Mouse (Mus musculus) hindbrain, postnatal 0 days (tissue): ENCODE data around the gene Ube2e1. TPM values are rescaled to one million over a fixed set of nuclear protein-coding genes. Genes with fewer than 3 reads are reported as not detected.
"Not testable (repeated sequence)": the region's sequence is repeated elsewhere in the genome, so short reads cannot be mapped to it uniquely, and the experiment has no call there.

ENCODE experiments used
- ATAC-seq: fragments of 200-750 bp; cut with Nextera tagmentation; 2 replicates; pipeline ENCODE4 v1.8.0; 2017; ENCODE audit warnings: mild to moderate bottlenecking, moderate TSS enrichment, moderate library complexity
- DNase-seq: peaks from one replicate; pipeline ENCODE4 v3.0.0-alpha.2; 2015; ENCODE audit warnings: low spot score
- H3K27ac ChIP-seq: fragments of 300-500 bp; sonication (generic); 2 replicates; pipeline ENCODE4 v1.5.1; 2014; ENCODE audit warnings: mild to moderate bottlenecking
- H3K27me3 ChIP-seq: fragments of 300-500 bp; sonication (generic); 2 replicates; pipeline ENCODE4 v1.6.1; 2014; ENCODE audit warnings: low read length, mixed read lengths; ENCODE audit not compliant: insufficient read depth
- H3K36me3 ChIP-seq: fragments of 300-500 bp; sonication (generic); 2 replicates; pipeline ENCODE4 v1.6.1; 2014; ENCODE audit warnings: low read length, mixed read lengths; ENCODE audit not compliant: insufficient read depth
- H3K4me1 ChIP-seq: fragments of 300-500 bp; sonication (generic); 2 replicates; pipeline ENCODE4 v1.6.1; 2014; ENCODE audit warnings: antibody characterized with exemption, low read length, mixed read lengths; ENCODE audit not compliant: insufficient read depth
- H3K4me2 ChIP-seq: fragments of 300-500 bp; sonication (generic); 2 replicates; pipeline ENCODE4 v1.6.1; 2014; ENCODE audit warnings: low read depth, mild to moderate bottlenecking, low read length, moderate library complexity, mixed read lengths
- H3K4me3 ChIP-seq: fragments of 300-500 bp; sonication (generic); 2 replicates; pipeline ENCODE4 v1.5.1; 2014; ENCODE audit warnings: low read length
- H3K9ac ChIP-seq: fragments of 300-500 bp; sonication (generic); replicated peaks from 2 replicates; pipeline ENCODE4 v1.6.1; 2014; ENCODE audit warnings: mild to moderate bottlenecking, low read length, moderate library complexity, mixed read lengths
- H3K9me3 ChIP-seq: fragments of 300-500 bp; sonication (generic); 2 replicates; pipeline ENCODE4 v1.6.1; 2016; ENCODE audit warnings: low read length, mixed read lengths
- CTCF ChIP-seq: IDR thresholded peaks from 2 replicates; pipeline ENCODE4 v1.5.1; 2016; ENCODE audit warnings: antibody characterized with exemption, control low read depth, low read depth
- WGBS: fragments of 180-500 bp; shearing (Covaris S2); extraction: QIAGEN DNeasy Blood & Tissue Kit; methylation state at CpG from one replicate; pipeline ENCODE4 v1.1.7; 2014; 5-methylcytosine and 5-hydroxymethylcytosine counted together
- polyA plus RNA-seq: library from polyadenylated mRNA; unstranded; fragments of >200 nt; fragmentation: Nextera tagmentation; extraction: Ambion mirVana; gene quantifications from 2 replicates; pipeline ENCODE4 v1.2.1, GENCODE M21; 2015
- total RNA-seq: library from RNA; depleted of rRNA; stranded (reverse); fragments of >200 nt; gene quantifications from 2 replicates; pipeline ENCODE4 v1.2.3, GENCODE M21; 2014

Gene Ube2e1
- total and polyA plus RNA-seq, 2 experiments from 2014 or later = 33.5 to 157 TPM

- H3K27ac ChIP-seq = no peak overlapping the region
- H3K27me3 ChIP-seq = no peaks in the 10 kb centered on the region
- H3K9me3 ChIP-seq = no peaks in the 10 kb centered on the region
- 90% methylated on average over 3 of the region's 3 CpGs for WGBS
- H3K4me3 ChIP-seq = no peak overlapping the region
- no peak overlapping the region for H3K4me2 ChIP-seq
- no peak overlapping the region for H3K9ac ChIP-seq
- DNase-seq = no peak
- ATAC-seq = no peak
- peaks cover 5% of the 10 kb centered on the region; the same call in 1 of the 2 replicates for H3K36me3 ChIP-seq
- no peaks in the 10 kb centered on the region for H3K4me1 ChIP-seq
- TF ChIP-seq CTCF = no peak
Observed at GRCm38 (mm10) chr14:18285476-18285875, 46.2 kb downstream of the Ube2e1 start.

DNA sequence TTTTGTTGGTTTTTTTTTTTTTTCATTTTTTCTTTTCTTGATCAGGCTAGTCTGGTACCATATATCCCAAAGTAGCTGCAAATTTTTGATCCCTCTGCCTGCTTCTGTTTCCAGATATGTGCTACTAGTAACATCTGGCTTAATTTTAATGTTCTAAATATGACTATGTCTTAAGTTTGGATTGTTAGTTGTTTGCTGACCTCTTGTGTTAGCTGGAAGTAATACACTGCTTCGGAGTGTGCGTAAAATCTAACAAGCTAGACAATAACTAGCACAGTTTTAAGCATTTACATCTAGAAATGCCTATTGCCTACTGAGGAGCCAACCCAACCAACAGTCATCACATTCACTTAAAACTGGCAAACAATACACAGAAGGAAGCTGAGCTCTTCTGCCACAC is 47.1 kb downstream of the Ube2e1 start:
- Histone ChIP-seq H3K36me3 (peaks cover 5% of the 10 kb centered on the region; the same call in 1 of the 2 replicates), H3K27ac (no peak overlapping the region), H3K9ac (no peak overlapping the region), H3K27me3 (no peaks in the 10 kb centered on the region), H3K9me3 (no peaks in the 10 kb centered on the region), H3K4me1 (no peaks in the 10 kb centered on the region), H3K4me3 (no peak overlapping the region), H3K4me2 (no peak overlapping the region)
- DNase-seq (peak; percentile 56), ATAC-seq (0 out of 2 replicates have a peak, but pooled peaks have one; percentile 40)
- TF ChIP-seq CTCF = peak; percentile 66
- 74% methylated on average over 2 of the region's 2 CpGs for WGBS

- no peak overlapping the region for H3K9ac ChIP-seq
- TF ChIP-seq CTCF = no peak
- peaks cover 13% of the 10 kb centered on the region for H3K36me3 ChIP-seq
- H3K27me3 ChIP-seq = no peaks in the 10 kb centered on the region
- H3K4me2 ChIP-seq = no peak overlapping the region
- DNase-seq (no peak), ATAC-seq (no peak)
- H3K27ac ChIP-seq = no peak overlapping the region
- H3K4me1 ChIP-seq = no peaks in the 10 kb centered on the region
- WGBS = 62% methylated on average over 5 of the region's 5 CpGs
- H3K4me3 ChIP-seq = no peak overlapping the region
- no peaks in the 10 kb centered on the region for H3K9me3 ChIP-seq
Observed at GRCm38 (mm10) chr14:18280375-18280774, 51.3 kb downstream of the Ube2e1 start.

- Histone ChIP-seq H3K4me2 (no peak overlapping the region), H3K4me3 (no peak overlapping the region), H3K27ac (no peak overlapping the region), H3K27me3 (no peaks in the 10 kb centered on the region), H3K9ac (no peak overlapping the region), H3K4me1 (no peaks in the 10 kb centered on the region; the same call in 1 of the 2 replicates), H3K9me3 (no peaks in the 10 kb centered on the region), H3K36me3 (peaks cover 8% of the 10 kb centered on the region; the same call in 1 of the 2 replicates)
- no peak for DNase-seq
- no peak for TF ChIP-seq CTCF
- ATAC-seq = no peak
- whole genome bisulfite sequencing = 66% methylated on average over 1 of the region's 1 CpGs
Observed at GRCm38 (mm10) chr14:18274526-18274925, 57.1 kb downstream of the Ube2e1 start.

GRCm38 (mm10) chr14:18271666-18272065 is 60.0 kb downstream of the Ube2e1 start:
- ATAC-seq = no peak

GRCm38 (mm10) chr14:18270529-18271441 is 60.9 kb downstream of the Ube2e1 start, which contains the start of the genes Nkiras1 and Rpl15:
Nkiras1 (plus strand) TSS chr14:18271136.
Rpl15 (minus strand) TSS chr14:18271391.
- Histone ChIP-seq H3K4me1 (no peaks in the 10 kb centered on the region; the same call in 1 of the 2 replicates), H3K27me3 (no peaks in the 10 kb centered on the region), H3K9me3 (no peaks in the 10 kb centered on the region), H3K4me3 (peak within 1 kb of the TSS; percentile 93), H3K27ac (peak within 1 kb of the TSS; percentile 89), H3K36me3 (peaks cover 10% of the 10 kb centered on the region; the same call in 1 of the 2 replicates), H3K4me2 (peak within 1 kb of the TSS; percentile 78), H3K9ac (peak within 1 kb of the TSS; percentile 97)
- peak; percentile 99 for DNase-seq
- peak; percentile 99 for ATAC-seq
- WGBS = under 1% methylated on average over 78 of the region's 78 CpGs
- TF ChIP-seq CTCF = peak; percentile 43

More at GRCm38 (mm10) chr14:18271666-18272065, 60.0 kb downstream of the Ube2e1 start:
- TF ChIP-seq CTCF = no peak
- WGBS = 3% methylated on average over 7 of the region's 7 CpGs
- Histone ChIP-seq H3K36me3 (peaks cover 9% of the 10 kb centered on the region; the same call in 1 of the 2 replicates), H3K27ac (peak overlapping the region; percentile 79), H3K4me1 (no peaks in the 10 kb centered on the region; the same call in 1 of the 2 replicates), H3K9ac (peak overlapping the region; percentile 97), H3K4me2 (peak overlapping the region; percentile 60), H3K27me3 (no peaks in the 10 kb centered on the region), H3K4me3 (peak overlapping the region; percentile 93), H3K9me3 (no peaks in the 10 kb centered on the region)
- peak; percentile 20 for DNase-seq

- H3K36me3 ChIP-seq = peaks cover 10% of the 10 kb centered on the region; the same call in 1 of the 2 replicates
- H3K27ac ChIP-seq = peak overlapping the region; percentile 89
- not testable (repeated sequence) for H3K4me1 ChIP-seq, H3K9me3 ChIP-seq, H3K27me3 ChIP-seq
- H3K9ac ChIP-seq = peak overlapping the region; percentile 97
- WGBS = under 1% methylated on average over 23 of the region's 24 CpGs
- H3K4me3 ChIP-seq = peak overlapping the region; percentile 93
- DNase-seq (peak; percentile 22), ATAC-seq (0 out of 2 replicates have a peak, but pooled peaks have one; percentile 15)
- peak overlapping the region; percentile 78 for H3K4me2 ChIP-seq
Observed at GRCm38 (mm10) chr14:18269947-18270528, 61.6 kb downstream of the Ube2e1 start.
